Mouse (Mus musculus) heart, adult 9 months (tissue): Measurements from ENCODE around the gene Caskin2.

ENCODE experiments used
- DNase-seq, 2 experiments: peaks; one replicate each; pipeline ENCODE4 v3.0.0; 2022; ENCODE audit warnings: low spot score in 2 of 2

Caskin2 gene

DNA sequence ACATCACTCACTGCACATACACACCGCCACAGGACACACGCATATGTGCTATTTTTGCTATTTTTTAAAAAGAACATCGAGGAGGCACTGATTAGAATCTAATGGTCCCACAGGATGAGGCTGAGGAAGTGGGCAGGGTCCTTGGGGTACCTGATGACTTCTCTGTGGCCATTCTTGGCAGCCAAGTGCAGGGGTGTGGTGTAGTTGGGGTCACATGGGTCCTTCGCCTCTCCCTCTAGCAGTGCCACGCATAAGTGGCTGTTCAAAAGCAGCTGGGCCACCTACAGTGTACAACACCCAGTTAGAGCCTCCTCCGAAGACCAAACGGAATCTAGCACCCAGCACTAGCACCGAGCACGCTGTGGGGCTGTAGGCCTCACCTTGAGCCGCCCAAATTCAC, 7.3 kb downstream of the Caskin2 start:
- DNase-seq, result peak; percentile 46 to 67

DNA sequence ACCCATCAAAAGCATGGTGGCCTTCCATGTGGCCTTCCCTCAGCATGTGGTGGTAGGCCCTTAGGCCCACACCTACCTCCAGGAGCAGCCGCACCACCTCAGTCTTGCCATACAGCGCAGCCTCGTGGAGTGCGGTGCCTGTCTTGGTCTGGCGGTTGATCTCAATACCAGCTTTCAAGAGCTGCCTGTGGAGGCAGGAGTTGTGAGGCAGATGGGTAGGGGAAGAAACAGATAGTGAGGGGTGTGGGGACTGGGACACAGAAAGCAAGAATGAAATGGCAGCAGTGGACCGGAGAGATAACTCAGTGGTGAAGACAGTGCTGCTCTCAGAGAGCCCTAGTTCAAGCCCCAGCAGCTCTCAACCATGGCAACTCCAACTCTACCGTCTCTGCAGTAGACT, 8.4 kb downstream of the Caskin2 start:
- no peak for DNase-seq

DNA sequence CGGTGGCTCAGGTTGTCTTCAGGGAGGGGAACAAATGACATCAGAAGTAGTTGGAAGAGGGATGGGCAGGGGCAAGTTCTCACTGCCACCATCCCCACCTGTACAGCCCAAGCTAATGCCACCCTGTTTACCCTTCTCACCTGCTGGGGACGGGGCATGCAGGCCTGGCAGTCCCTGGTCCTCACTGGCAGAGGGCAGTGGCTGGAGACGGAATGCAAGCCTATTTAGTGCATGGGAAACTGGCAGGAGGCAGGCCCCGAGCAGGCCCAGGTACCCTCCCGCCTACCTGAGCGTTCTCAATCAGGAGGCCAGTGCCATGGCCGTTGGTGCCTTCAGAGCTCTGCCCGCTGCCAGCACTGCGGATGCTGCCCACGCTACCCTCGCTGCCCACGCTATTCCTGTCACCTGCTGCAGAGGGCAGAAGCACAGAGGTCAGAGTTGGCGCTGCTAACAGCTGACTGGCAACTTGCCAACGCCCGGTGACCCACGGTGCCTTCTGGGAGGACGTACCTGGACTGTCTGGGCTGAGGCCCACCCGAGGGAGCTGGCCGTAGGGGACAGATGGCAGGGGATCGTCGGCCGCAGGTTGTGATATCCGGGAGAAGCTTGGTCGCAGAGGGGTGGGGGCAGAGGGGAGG, 10.2 kb downstream of the Caskin2 start:
- DNase-seq, result no peak

DNA sequence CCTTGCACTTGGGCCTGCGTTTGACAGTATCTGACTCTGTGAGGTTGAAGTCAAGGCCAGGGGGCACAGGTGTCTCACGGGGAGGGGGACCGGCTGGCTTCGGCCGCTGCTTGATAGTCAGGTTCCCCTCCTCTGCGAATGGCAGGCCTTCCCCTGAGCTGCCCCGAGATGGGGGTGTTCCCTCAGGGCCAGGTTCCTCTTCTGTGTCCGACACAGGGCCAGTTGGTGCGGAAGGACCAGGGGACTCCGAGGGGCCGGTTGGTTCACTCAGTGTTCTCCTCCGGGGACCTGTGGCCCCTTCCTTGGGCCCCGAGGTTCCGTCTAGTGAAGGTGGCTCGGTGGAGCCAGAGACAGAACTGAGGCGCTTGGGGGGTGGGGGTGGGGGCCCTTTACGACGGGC, 12.5 kb downstream of the Caskin2 start:
- no peak for DNase-seq

DNA sequence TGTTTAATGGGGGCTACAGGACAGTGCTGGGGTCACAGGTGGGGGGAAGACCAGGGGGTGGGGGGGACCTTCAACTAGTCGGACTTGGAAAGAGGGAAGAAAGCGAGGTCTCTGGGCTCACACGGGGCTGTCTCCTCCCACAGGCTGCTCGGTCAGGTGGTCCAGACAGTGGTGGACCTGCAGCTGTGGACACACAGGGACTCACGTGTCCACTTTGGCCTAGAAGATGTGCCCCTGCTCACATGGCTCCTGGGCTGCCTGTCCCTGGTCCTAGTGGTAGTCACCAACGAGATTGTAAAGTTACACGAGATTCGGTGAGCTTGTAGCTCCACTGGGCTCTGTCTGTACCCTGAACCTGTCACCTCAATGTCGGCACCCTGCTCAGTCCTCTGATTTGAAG, 15.8 kb downstream of the Caskin2 start:
- DNase-seq, result no peak

DNA sequence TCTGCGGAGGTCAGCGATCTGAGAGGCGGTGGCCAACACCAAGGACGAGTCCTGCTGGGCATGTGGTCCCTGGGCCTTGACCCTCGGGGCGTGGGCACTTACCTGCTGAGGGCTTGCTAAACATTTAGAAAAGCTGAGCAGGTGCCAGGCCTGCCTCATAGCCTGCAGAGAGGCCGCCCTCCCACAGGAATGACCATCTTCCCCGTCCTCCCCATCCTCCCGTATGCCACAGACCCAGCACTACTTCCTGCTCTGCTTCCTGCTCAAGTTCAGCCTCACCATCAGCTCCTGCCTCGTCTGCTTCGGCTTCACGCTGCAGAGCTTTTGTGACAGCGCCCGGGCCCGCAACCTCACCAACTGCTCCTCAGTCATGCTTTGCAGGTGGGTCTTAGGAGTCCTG, 16.5 kb downstream of the Caskin2 start:
- DNase-seq, result no peak

DNA sequence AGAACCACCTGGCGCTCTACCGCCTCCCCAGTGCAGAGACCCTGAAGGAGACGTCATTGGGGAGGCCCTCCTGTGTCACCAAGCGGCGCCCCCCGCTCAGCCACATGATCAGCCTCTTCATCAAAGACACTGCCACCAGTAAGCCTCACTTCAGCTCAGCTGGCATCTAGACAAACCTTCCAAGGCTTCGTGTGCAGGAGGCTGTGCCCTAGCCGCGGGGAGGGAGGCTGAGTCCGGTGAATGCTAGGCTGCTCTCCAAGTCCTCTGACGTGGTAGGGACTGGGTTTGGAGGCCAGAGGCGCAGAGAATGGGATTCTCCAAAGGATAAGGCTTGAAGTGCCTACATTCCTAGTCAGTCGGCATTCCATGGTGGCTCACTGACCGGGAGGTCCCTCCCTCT, 21.1 kb downstream of the Caskin2 start:
- DNase-seq, result no peak

DNA sequence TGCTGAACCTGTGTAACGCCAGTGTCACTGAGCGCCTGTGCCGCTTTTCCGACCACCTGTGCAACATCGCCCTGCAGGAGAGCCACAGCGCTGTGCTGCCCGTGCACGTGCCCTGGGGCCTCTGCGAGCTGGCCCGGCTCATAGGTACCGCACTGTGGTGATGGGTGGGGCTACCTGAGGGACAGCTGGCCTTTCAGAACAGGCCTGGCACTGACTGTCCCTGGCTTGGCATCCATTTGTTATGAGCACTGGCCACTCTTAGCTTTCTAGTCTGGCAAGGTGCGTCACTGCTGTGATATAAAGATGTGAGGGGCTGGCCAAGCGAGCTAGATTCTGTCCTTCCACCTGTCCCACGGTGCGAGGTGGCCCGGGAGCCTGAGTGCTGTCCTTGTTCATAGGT, 21.5 kb downstream of the Caskin2 start:
- no peak for DNase-seq

DNA sequence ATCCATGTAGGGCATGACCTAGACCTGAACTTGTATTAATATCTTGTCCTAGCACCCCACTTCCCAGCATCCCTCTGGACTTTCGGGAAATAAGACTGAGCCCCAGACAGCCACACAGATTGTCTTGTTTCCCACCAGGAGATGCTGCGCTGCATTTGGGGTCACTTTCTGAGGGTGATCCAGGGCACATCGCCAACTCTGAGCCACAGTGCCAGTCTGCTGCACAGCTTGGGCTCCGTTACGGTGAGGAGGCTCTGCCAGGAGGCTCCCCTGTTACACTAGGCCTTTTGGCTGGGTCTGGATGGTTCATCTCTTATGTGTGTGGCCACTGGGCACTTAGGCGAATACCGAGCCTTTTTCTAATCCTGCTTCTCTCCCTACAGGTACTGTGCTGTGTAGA, 23.7 kb downstream of the Caskin2 start:
- no peak for DNase-seq

DNA sequence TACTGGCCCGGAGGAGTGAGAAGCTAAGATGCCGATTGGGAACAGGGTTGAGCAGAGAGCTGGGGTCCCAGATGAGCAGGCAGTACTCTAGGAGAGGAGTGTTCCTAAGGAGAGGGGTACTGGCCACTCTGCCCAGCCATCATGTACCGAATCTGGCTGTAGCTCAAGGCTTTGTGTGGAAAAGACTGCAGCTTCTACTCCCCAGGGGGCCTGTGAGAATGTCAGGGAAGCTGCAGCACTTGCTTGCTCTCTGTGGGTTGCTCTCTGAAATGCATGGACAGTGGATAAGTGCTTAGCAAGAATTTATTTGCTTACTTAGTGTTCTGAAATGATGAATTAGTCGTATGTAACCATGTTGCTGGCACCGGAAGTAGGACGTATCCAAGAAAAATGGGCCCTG, 27.0 kb downstream of the Caskin2 start:
- DNase-seq, result no peak

DNA sequence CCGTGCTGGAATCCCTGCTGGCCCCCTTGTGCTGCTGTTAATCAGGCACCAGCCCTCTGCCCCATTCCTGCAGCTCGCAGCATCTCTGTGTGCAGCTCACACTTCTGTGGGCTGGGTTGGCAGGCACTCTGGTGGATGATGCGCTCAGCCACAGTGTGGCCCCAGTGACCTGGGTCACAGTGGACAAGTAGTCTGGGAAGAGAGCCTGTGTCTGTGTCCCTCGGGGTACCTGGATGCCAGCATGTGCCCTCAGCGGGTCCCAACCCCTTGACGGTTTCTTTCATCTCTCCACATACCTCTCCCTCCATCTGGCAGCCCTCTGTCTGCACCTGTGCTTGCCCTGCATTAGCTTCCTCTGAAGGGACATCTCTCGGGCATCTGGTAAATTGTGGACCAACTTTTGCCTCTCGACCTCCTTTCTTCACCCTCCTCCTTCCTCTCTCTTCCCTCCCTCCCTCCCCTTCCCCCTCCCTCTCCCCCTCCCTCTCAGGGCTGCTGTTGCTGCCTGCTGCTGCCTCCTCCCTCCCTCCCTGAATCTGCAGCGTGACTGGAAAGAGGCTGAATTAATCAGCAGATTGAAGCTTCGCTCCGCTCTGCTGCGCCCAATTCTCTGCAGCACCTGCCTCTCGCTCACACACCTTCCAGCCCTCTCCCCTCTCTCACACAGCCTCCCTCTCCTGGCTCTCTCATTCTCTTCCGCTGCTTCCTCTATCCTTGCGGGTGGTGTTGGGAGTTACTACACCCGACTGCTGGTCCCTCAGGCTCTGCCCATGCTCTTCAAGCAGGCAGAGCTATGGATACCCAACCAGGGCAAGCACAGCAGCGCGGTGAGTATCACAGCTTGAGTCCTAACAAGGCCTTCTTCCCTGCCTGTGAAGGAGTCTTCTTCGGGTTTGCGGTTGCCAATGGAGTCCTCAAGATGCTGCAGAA, 33.0 kb downstream of the Caskin2 start:
- DNase-seq, result no peak

DNA sequence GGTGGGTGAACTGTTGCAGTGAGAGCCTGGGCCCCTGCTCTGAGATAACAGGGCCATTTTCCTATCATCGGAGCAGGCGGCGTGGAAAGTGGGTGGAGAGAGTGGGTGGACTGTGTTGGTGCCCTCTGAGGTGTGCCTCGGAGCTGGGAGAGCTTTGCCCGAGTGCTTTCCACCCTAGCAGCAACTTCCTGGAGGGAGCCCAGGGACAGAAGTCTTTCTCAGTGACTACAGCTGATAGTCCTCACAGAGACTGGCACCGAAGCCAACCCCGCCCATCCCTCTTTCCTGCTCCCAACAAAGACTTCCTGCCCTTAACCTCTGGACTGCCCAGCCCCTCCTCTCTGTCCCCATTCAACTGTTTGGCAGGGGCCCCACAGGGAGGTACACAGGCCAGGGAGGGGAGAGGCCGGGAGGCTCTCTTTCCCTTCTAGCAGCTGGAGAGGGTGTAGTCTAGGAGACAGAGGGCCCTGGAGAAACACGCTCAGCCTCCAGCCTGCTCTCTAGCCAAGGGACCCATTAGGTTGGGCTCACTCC, 34.3 kb downstream of the Caskin2 start:
- DNase-seq, result peak; percentile 97 to 98

DNA sequence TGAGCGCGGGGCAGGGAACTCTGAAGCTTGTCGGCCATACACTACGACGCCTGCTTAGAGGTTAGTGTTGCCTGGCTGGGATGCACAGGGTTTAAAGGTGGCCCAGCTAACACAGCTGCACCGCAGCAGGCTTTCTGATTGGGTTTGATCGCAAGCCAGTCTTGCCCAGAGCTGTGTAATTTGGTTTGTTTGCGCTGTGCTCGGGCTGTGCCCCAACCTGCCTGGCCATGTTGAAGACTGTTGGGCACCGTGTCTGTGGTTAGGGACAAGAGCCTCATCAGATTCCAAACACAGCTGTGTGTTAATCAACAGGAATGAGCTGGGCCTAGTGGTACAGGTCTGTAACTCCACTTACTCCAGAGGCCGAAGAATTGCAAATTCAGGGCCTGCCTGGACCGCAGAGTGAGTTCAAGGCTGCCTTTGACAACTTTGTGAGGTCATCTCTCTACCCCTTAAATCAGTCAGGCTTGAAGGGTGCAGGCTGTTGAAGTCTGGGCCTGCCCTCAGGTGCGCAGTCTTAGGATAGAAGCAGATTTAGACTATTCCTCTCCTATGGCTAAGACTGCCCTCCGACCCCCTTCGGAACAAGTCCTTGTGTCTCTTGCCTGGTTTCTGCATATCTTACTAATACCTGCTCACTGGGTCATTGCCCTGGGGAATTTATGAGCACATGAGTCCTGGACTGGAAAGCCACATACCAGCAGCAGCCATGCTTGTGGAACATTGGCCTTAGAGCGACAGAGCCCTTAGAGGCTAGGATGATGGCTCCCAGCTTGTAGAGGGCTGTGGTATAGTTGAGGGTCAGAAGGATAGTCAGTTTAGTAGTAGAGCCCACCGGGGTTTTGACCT, 35.7 kb downstream of the Caskin2 start:
- DNase-seq, result no peak

DNA sequence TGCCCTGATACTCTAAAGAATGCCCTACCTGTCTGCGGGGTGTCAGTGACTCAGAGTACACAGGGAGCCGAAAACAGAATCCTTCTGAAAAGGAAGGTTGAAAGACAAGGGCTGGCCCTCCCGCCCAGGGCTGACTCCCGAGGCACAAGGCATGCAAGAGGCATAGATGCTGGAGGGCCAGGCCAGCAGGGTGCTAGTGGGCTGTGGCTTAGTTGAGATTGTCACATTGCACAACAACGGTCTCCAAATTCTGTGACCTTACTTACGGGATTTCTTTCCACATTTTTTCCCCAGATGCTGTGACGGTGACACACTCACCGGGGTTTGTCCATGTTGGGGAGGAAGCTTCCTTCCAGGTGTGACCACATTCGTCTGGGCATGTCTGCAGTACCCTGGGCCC, 36.5 kb downstream of the Caskin2 start:
- DNase-seq, result no peak

DNA sequence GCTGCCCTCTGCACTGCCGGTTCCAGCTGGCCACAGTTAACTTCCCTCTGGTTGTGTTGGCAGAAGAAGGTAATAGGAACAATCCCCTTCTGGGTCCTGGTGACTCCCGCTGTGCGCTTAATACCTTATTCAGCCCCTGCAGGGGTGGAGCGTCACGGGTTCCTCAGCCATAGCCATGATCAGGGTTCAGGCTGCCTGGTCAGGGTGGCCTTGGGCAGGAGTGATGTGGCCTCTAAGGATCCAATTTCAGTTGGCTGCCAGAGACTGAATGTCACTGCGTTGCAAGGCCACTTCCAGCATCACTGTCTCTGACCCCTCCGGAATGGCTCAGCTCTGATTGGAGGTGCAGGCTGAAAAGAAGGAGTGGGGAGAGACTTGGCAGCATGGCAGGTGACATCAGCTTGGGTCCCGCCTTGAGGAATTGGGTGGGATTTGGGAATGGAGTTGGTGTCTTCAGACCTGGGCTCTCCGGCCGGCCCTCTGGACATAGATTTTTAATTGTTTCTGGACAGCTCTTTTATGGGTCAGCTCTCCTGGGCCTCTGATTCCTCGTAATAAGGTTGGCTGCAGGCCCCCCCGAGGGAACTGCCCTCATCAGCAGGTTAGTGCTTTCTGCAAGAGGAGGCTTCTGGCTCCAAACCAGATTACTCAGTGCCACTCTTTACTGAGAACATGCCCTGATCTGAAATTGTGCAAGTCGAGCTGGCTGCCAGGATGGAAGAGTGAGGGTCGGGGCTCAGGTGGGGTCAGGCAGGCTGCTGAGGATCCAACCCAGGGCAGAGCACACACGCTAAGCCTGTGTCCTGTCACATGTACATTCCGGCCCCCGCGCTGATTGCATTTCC, 37.4 kb downstream of the Caskin2 start:
- DNase-seq, result peak; percentile 69 to 71

DNA sequence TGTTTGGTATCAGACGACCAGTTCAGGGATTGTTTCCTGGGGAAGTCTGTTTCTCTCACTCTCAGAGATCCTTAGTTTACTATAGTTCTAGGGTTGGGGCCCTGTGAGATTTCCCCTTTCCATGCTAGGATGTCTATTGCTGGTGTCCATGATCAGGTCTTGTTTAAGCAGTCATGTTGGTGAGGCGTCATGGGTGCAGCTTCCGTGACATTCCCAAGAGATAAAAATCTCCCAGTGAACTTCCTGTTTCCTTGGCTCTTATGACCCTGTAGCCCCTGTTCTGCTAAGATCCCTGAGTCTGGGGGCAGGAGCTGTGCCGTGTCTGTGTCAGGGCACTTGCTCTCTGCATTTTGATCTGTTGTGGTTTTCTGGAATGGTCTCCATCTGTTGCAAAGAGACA, 38.8 kb downstream of the Caskin2 start:
- no peak for DNase-seq

DNA sequence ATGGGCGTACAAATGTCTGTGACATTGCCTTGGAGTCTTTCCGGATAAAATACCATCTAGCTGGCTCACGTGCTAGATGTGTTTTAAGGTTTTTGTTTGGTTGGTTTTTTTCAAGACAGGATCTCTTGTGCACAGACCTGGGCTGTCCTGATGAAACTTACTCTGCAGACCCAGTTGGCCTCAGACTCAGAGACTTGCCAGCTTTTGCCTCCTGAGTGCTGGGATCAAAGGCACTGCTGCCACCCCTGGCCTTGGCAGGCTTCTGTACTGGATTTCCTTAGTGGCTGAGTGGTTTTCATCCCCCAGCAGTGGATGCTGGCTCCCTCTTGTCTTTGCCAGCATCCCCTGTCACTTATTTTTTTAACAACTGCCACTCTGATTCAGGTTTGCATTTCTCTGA, 44.5 kb downstream of the Caskin2 start:
- DNase-seq, result no peak

DNA sequence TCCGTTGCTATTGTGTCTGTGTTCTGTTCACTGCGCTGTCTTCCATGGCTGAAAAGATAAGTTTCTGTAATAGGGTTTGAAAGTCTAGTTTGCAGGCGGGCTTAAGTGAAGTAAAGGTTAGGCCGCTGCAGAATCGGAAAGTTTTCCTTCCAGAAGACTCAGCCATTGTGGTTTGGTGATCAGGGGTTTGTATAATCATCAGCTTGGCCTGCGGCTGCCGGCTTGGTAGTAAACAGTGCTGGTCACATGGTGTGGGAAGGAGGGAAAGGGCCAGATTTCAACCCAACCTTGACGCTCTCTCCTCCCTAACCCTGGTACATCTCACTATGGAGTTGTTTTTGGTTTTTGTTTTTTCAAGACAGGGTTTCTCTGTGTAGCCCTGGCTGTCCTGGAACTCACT, 46.5 kb downstream of the Caskin2 start:
- DNase-seq, result no peak

DNA sequence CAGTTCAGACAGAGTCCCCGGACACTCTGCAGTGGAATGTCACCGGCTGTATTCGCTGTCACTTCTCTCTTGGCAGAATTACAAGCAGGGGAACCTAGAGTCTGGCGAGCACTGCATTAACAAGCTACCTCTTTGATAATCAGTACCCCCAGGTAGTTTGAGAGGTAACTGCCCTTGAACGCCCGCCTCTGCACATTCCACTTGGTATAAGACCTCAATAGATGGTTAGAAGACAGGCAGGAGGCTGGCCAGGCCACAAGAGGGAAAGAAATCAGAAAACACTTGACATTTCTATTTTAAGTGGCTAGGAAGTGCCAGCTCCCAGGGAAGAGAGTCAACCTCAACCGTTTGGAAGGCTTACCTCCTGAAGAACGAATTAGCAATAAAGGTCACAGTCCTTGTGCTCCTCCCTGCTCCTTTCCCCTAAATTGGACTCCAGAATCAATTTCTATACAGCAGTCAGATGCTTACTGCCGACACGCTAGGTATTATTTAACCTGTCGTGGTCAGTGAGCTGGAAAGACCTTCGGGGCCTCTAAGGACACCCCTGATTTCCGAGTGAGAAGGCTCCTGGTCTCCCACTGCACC, 47.0 kb downstream of the Caskin2 start:
- DNase-seq, result peak in 1 of 2 experiments; percentile 62

DNA sequence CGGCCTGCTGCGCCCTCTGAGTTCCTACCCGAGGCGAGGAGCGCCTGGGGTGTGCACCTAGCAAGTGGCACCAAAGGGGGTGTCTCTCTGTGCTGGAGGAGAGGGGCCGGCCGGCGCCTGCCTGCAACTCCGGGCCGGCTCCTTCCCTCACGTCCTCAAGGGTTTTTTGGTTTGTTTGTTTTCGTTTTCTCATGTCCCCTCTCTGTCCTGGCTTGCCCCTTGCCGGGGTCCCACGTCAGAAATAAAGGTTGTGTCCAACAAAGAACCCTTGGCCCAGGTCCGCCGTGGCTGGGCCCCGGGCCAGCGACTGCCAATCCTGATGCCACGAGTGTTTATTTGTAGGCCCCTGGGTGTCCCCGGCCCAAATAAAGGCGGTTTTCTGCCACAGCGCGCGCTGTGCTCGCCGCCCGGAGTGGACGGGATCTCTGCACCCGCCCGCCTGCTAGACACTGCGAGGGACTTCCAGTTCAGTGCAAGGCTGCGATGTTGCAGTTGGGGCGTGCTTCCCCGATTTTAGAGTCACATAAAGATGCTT, 47.8 kb downstream of the Caskin2 start:
- peak in 1 of 2 experiments; percentile 57 for DNase-seq
